Comparison of ENCODE assay signal across 8 mouse cellular contexts in the genomic region with DNA sequence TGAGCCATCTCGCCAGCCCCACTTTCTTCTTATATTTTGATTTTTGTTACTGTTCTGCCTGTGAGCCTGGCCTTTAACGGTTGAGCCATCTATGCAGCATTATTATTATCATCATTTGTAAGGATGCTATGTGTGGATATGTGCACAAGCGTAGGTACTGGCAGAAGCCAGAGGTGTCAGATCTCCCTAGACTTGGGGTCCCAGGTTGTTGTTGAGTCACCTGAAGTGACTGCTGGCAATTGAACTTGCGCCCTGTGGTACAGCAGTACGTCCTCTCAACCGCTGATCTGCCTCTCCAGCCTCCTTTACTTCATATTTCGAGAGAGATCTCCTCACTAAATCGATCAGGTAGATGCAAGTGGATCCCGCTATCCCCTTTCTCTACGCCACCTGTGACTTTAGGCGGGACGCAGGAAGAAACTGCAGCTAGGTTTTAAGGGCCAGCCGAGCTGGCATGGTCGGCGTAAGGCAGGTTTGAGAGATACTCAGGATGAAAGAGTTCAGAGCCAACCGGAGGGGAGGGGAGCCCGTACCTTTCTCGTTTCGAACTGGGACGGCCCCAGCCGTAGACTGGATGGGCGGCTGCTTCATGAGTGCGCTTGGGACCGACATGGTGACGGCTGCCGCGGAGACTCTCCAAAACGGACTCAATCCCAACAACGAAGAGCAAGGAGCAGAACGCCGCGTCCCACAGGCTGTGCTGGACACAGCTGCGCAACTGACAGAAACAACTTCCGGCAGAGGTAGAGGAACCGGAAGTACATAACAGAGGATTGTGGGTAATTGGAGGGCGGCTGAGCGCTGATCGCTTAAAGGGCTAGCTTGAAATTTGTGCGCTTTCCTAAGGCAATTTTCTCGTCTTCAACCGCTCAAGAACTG. TPM values are rescaled to one million over a fixed set of nuclear protein-coding genes. Genes with fewer than 3 reads are reported as not detected.
DNase-seq lines count a peak whose midpoint lies in the region; ATAC-seq lines count a peak whose summit lies in the region.
"Not testable (repeated sequence)": the region's sequence is repeated elsewhere in the genome, so short reads cannot be mapped to it uniquely, and the experiment has no call there.

TSS of gene Mfap1b (minus strand) at position 767 of the 879 bp plus-strand sequence.

- DNase-seq in CD4-positive, CD25-positive, alpha-beta regulatory T cell, adult 2 months (ENCODE audit: low read depth, low spot score): peak; percentile 90
- DNase-seq in fat pad, adult 2 months (ENCODE audit: extremely low read depth, low read depth, low spot score): peak; percentile 65
- DNase-seq in kidney, postnatal 10 days: peak; percentile 85
- peak; percentile 76 to 80 for DNase-seq in natural killer cell, adult 2 months (ENCODE audit: low spot score in 2 of 2)

- peak within 1 kb of the TSS; percentile 86 for H3K9ac ChIP-seq in heart, embryonic 13.5 days
- peak within 1 kb of the TSS; percentile 78 for H3K9ac ChIP-seq in liver, embryonic 12.5 days
- peak within 1 kb of the TSS; percentile 33 for H3K9ac ChIP-seq in stomach, embryonic 15.5 days

- H3K4me2 ChIP-seq in heart, embryonic 13.5 days: peak within 1 kb of the TSS; percentile 82
- H3K4me2 ChIP-seq in liver, embryonic 12.5 days: peak within 1 kb of the TSS; percentile 79
- H3K4me2 ChIP-seq in stomach, embryonic 15.5 days: peak within 1 kb of the TSS; percentile 69

- peak; percentile 82; the same call in 1 of the 2 replicates for ATAC-seq in heart, embryonic 13.5 days (ENCODE audit: extremely low read depth, insufficient number of reproducible peaks, low FRiP score, low TSS enrichment)
- ATAC-seq in liver, embryonic 12.5 days: peak; percentile 95
- ATAC-seq in stomach, embryonic 15.5 days (ENCODE audit: insufficient read depth, low FRiP score, low read depth): peak; percentile 94

- peak within 1 kb of the TSS; percentile 47 for H3K27ac ChIP-seq in brown adipose tissue, adult 24 weeks (replicated peaks; ENCODE audit: low read depth, low read length)
- peak within 1 kb of the TSS; percentile 62 for H3K27ac ChIP-seq in heart, embryonic 13.5 days (replicated peaks)
- H3K27ac ChIP-seq in liver, embryonic 12.5 days: peak within 1 kb of the TSS; percentile 80
- peak within 1 kb of the TSS; percentile 48 for H3K27ac ChIP-seq in stomach, embryonic 15.5 days

- H3K36me3 ChIP-seq in heart, embryonic 13.5 days; stomach, embryonic 15.5 days: not testable (repeated sequence)
- H3K36me3 ChIP-seq in liver, embryonic 12.5 days: peaks cover 15% of the 10 kb centered on the region

- 3% methylated on average over 40 of the region's 41 CpGs for WGBS in heart, embryonic 13.5 days
- 3% methylated on average over 41 of the region's 41 CpGs for WGBS in liver, embryonic 12.5 days (ENCODE audit: insufficient replicate concordance)
- WGBS in stomach, embryonic 15.5 days: 4% methylated on average over 41 of the region's 41 CpGs

- H3K4me3 ChIP-seq in brown adipose tissue, adult 24 weeks (ENCODE audit: insufficient read depth, low read depth, low read length): peak within 1 kb of the TSS; percentile 74
- H3K4me3 ChIP-seq in heart, embryonic 13.5 days: peak within 1 kb of the TSS; percentile 72
- peak within 1 kb of the TSS; percentile 74 for H3K4me3 ChIP-seq in liver, embryonic 12.5 days
- peak within 1 kb of the TSS; percentile 66 for H3K4me3 ChIP-seq in stomach, embryonic 15.5 days (replicated peaks)

- H3K9me3 ChIP-seq in heart, embryonic 13.5 days; liver, embryonic 12.5 days (replicated peaks); stomach, embryonic 15.5 days: not testable (repeated sequence)

- not testable (repeated sequence) for H3K27me3 ChIP-seq in heart, embryonic 13.5 days (replicated peaks); liver, embryonic 12.5 days (replicated peaks); stomach, embryonic 15.5 days (replicated peaks)

- H3K4me1 ChIP-seq in brown adipose tissue, adult 24 weeks (ENCODE audit: control insufficient read depth, insufficient read depth, insufficient read length, low read length); heart, embryonic 13.5 days; stomach, embryonic 15.5 days: not testable (repeated sequence)
- peaks cover 13% of the 10 kb centered on the region; the same call in 1 of the 2 replicates for H3K4me1 ChIP-seq in liver, embryonic 12.5 days

RNA-seq across cellular contexts. Expression of gene Mfap1b, which starts in this region (rescaled TPM):
- polyA plus RNA-seq in brown adipose tissue, adult 24 weeks (2012; ENCODE audit: insufficient read depth, insufficient read length, missing spikeins): 22.1 and 30.8 TPM in 2 replicates
- polyA plus RNA-seq in heart, embryonic 13.5 days (2015; fragmentation: Nextera tagmentation; extraction: Ambion mirVana): 39.7 and 42.0 TPM in 2 replicates
- polyA plus RNA-seq in liver, embryonic 12.5 days (2016; fragmentation: Nextera tagmentation; extraction: Ambion mirVana): 32.2 and 34.4 TPM in 2 replicates
- polyA plus RNA-seq in stomach, embryonic 15.5 days (2015; fragmentation: Nextera tagmentation; extraction: Ambion mirVana): 45.7 and 47.5 TPM in 2 replicates

Comparison
In these comparisons a context has a peak if more than half of its experiments do, and no peak if none do; other contexts are left out.
1. Peak in every context shown above with its lines: DNase-seq, ATAC-seq, H3K4me3 ChIP-seq and H3K27ac ChIP-seq.
2. H3K9ac ChIP-seq: peak in every context shown above with its lines; median percentile 86 in heart, embryonic 13.5 days; 78 in liver, embryonic 12.5 days; 33 in stomach, embryonic 15.5 days.